Mouse (Mus musculus): ENCODE measurements around the gene Ncaph2.

Ncaph2 gene

DNA sequence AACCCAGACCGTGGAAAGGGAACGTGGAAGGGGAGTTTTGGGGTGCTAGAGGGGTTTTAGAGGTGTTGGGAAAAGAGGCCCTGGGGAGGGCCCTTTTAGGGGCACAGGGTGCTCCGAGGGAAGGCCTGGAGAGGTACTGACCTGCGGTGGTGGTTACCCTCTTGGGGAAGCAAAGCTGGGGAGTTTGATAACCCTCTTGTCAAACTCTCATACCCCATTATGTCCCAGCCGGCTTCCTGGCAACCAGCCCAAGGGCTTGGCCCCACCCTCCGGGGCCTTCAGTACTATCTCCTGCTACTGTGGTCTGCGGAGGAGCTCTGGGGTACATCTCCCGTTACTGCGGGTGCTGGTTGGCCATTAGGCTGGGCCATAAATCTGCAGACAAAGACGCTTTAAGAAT, 23.9 kb downstream of the Ncaph2 start:
- DNase-seq (ENCODE audit: low read depth): no peak

DNA sequence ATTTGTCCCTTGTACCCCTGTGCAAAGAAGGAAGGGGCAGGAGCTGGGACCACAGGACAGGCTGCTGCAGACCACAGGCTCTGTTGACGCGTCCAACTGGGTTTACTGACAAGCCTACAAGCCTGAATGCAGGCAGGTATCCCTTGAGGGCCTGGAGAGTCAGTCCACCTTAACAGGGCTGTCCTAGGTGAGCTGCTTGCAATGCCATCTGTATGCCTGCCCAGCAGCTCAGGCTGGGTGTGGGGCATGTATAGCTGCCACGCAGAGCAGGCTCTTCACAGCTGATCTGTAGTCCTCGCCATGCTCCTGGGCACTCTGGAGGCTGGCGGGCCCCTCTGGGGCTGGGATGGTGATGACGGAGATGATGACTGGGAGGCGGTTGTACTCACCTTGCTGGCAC, 29.1 kb downstream of the Ncaph2 start, which contains the start of gene Klhdc7b:
Gene Klhdc7b (plus strand): TSS at position 301 of the 400 bp plus-strand sequence.
- DNase-seq (ENCODE audit: low read depth): no peak

DNA sequence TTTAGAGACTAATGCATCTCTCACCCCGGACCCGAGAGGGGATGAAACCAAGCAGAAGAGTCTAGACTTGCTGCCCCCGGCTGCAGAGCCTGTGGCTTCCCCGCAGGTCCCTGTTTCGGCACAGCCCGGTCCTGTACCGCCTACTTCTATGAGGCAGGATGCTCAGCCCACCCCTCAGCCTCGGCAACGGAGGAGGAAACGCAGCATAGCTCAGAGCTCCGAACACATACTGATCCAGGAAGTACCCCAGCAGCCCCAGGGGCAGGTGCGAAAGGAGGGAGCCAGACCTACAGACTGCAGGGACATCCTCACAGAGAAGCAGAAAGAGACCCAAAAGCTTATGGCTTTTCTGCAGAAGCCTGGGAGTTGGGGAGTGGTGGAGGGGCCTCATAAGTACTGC, 31.6 kb downstream of the Ncaph2 start:
- DNase-seq (ENCODE audit: low read depth): no peak

DNA sequence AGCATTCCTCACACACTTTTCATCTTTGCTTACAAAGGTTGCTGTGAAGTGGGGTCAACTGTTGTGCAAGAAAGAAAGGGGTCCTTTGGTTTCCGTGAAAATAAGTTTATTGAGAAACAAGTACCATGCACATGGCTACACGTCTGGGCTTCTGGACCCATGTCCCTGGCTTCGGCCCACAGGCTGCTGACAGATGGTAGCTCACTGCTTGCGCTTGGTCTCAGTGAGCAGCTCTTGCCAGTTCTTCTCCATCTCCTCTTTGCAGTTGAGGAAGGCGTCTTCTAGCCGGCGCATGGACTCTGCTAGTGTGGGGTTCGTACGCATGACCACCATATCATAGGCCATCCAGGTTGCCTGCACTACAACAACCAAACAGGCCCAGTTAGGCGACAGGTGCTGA, 34.6 kb downstream of the Ncaph2 start:
- DNase-seq (ENCODE audit: low read depth): no peak

DNA sequence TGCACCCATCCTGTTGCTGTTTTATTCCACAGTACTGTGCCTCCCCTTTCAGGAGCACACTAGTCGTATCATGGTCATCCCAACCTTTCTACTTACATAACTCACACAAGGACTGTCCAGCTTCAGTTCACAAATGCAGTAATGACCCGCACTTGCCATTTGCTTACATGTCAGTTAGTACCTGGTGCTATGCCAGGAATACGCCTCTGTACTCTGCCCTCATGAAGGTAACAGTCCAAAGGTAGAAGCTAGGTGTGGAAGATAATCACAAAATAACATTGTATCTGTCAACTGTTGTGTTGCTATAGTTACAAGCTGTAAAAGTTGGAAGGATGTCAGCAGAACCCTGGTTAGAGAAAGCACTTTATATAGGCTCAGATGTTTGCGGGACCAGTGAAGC, 41.4 kb downstream of the Ncaph2 start:
- no peak for DNase-seq (ENCODE audit: low read depth)

DNA sequence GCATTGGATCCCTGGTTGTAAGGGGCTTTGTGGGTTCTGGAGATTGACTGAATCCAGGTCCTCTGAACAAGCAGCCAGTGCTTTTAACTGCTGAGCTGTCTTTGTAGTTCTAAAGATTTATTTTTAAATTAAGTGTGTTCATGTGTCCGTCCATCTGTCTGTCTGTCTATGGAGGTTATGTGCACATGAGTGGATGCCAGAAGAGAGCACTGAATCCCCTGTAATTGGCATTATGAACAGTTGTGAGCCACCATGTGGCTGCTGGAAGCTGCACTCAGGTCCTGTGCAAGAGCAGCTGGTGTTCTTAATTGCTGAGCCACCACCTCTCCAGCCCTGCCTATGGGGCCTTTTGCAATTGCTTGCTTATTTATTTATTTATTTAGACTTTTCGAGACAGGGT, 42.6 kb downstream of the Ncaph2 start:
- no peak for DNase-seq (ENCODE audit: low read depth)

DNA sequence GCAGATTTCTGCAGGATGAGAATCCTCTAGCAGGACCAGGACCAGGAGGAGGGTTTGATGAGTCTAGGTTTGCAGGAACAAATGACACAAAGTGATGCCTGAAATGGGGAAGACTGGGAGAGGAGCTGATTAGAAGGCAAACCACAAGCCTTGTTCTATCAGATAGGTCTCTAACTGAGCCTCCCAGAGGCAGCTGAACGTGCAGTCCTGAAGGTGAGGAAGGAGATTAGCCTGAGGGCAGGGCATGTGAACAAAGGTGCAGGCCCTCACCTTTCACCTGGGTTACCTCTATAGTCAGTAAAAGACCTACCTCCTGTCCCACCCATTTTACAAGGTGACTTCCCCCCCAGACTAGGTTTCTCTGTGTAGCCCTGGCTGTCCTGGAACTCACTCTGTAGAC, 44.2 kb downstream of the Ncaph2 start:
- no peak for DNase-seq (ENCODE audit: low read depth)

DNA sequence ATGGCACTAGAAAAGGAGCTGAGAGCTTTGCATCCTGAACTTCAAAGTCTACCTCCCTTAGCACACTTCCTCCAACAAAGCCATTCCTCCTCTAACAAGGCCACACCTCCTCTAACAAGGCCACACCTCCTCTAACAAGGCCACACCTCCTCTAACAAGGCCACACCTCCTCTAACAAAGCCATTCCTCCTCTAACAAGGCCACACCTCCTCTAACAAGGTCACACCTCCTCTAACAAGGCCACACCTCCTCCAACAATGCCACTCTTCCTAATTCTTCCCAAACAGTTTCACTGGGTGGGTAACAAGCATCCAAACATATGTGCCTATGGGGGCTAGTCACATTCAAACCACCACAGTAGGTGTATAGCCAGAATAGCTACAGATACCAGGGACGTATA, 47.0 kb downstream of the Ncaph2 start:
- no peak for DNase-seq (ENCODE audit: low read depth)

DNA sequence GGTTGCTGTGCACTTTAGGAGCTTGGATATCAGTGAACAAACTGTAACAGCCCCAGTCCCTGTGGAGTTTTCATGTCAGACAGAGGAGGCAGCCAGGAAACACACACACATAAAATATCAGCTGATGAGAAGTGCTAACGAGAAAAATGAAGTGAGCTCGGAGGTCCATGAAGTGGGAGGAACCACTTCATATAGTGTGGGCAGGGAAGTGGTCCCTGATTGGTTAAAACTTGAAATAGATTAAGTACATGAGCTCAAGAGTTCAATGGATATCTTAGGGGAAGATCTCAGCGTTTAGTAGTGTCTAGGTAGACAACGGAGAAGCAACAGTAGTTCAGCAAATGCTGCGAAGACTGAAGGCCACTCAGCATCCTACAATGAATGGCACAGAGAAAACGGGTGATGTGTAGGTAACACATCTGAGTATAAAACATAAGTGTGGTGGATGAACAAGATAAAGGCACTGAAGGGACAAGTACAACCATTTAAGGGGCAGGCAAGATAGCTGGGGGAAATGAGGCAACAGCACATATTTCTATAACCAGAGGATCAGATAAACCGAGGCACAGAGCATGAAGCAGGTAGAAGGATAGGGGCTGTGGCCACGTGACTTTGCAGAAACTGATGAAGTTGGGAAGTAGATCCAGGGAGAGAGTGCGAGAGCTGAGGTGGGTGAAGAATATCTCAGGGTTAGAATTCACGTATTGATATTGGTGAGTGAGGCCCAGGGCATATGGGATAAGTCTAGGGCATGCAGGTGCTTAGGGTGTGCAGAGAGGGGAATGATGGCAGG, 49.5 kb downstream of the Ncaph2 start:
- DNase-seq (ENCODE audit: low read depth): no peak

DNA sequence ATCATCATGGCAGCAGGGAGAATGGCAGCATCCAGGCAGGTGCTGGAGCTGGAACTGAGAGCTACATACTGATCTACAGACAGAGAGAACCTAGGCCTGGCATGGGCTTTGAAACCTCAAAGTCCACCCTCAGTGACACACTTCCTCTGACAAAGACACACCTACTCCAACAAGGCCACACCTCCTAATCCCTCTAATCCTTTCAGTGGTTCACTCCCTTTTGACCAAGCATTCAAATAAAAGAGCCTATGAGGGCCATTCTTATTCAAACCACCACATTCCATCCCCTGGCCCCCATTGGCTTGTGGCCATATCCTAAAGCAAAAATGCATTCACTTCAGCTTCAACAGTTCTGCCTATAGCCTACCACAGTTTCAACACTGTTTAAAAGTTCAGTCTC, 51.2 kb downstream of the Ncaph2 start:
- DNase-seq (ENCODE audit: low read depth): no peak

DNA sequence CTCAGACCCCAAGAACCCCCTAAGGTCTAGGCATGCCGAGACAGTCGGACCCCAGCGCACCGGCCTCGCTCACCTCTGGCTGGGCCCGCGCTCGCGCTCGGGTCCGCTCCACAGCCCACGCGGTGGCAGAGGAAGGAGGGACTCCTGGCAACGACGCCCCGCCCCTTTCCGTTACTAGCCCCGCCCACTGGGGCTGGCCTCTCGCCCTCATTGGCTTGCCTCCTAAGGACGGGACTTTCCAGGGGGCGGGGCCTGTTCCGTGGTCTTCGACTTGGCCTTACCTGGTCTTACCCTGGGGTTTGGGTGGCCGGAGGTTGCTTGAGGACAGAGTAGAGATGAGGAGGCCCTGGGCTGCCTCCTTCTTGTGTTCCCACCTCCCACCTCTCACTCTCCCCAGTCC, 54.6 kb downstream of the Ncaph2 start, which contains the start of gene Syce3:
Gene Syce3 (minus strand): TSS at position 386 of the 400 bp plus-strand sequence.
- no peak for DNase-seq (ENCODE audit: low read depth)

DNA sequence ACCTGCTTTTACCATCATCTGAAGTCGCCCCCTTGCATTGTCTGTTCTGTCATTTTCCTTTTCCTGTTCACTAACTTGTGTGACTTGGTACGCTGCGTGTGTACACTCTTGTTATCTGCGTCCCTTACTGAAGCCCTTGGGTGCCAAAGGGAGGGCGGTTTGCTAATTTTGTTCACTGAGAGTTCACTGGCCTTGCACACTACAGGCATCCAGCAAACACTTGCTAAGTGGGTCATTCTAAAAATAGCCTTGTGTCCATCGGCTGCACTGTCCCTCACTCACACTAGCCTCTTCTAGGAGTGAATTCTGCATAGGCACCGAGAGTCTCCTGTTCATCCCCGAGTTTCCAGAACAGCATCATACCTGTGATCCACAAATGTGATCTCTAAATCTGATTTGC, 59.8 kb downstream of the Ncaph2 start:
- no peak for DNase-seq (ENCODE audit: low read depth)

DNA sequence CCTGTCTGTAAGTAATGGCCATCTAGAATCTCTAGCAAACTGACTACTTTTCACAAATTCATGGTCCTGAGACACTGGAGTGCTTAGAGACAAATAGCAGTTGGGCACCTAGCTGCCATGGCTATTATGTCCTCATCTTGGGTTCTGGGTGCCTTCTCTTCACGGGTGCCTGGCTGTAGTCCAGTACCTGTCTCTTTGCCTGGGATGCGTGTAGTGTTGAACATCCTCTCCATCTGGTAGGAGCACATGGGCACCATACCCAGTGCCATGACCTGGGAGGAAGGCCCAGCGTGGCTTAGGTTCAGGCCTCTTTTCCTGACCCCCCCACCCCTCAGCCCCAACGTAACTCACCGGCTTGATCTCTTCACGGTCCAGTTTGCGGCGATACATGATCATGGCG, 66.4 kb downstream of the Ncaph2 start:
- DNase-seq (ENCODE audit: low read depth): no peak

Measured in fibroblast of lung, adult 2 months (primary cell).